Mouse (Mus musculus): ENCODE measurements around the gene Serpine1. TPM values are rescaled to one million over a fixed set of nuclear protein-coding genes. Genes with fewer than 3 reads are reported as not detected.
"Not testable (repeated sequence)": the region's sequence is repeated elsewhere in the genome, so short reads cannot be mapped to it uniquely, and the experiment has no call there.

Serpine1 gene
- total RNA-seq (2014; rRNA removed) (0.83 and 1.9 TPM in 2 replicates), polyA plus RNA-seq (2012; rRNA removed) (0.12 and 0.32 TPM in 2 replicates)

DNA sequence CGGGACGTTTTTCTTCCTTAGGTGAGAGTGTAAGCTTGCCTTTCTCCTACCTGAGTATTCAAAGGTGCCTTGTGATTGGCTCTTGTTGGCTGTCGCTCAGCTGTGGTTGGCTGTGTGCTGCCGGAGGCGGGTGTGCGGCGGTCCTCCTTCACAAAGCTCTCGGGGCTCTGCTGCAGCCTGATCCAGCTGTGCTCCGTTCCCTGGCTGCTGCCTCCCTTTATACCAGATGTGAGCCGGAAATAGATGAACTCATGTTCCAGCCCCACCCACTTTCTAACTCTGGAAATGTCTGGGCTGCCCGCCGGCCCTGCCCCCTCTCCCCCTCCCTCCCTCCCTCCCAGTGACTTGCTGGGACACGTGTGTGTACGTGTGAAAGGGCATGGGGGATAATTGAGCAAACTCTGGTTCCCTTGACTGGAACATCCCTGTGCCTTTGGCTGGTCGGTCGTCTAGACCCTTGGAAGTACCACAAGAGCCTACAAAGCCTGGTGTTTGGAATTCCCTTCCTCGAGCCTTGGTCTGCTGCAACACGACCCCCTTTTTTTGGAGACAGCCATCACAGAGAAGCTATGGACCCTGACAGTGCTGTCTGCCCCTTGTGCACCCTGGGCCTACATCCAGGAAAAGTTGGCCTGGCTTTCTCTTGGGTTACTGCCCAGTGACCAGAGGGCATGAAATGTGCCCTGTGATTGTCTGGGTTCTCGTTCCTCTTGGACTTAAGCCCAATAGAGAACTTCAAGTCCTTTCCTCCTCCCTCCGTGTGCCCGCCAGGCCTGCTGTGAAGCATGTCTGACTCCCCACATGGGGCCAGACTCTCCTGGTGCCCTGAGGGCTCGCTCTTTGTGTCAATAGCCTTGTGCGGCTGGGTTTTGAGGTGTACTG lies at the start of gene Serpine1:
TSS of gene Serpine1 (minus strand) at position 190 of the 882 bp plus-strand sequence.
- Histone ChIP-seq H3K27ac (replicated peaks; ENCODE audit: insufficient read depth, low read depth, low read length) (peak within 1 kb of the TSS; percentile 62), H3K4me3 (ENCODE audit: insufficient read depth, low read depth, low read length) (peak within 1 kb of the TSS; percentile 8), H3K9ac (ENCODE audit: low read depth, low read length) (peak within 1 kb of the TSS; percentile 46; the same call in 1 of the 2 replicates), H3K36me3 (ENCODE audit: control insufficient read depth, insufficient read depth, low read length) (no peaks in the 10 kb centered on the region), H3K79me2 (ENCODE audit: control insufficient read depth, insufficient read depth, low read length) (no peaks in the 10 kb centered on the region), H3K27me3 (ENCODE audit: control insufficient read depth, insufficient read depth, low read length) (no peaks in the 10 kb centered on the region), H3K4me1 (ENCODE audit: control insufficient read depth, insufficient read depth, low read length) (peaks cover 21% of the 10 kb centered on the region)
- peak; percentile 95 for DNase-seq (ENCODE audit: extremely low read depth, low read depth, low spot score)
- TF ChIP-seq POLR2A (IDR thresholded peaks at IDR 0.05; ENCODE audit: extremely low read depth, insufficient read depth, low read length) (peak; percentile 87), CTCF (IDR thresholded peaks at IDR 0.05; ENCODE audit: low read depth, low read length) (no peak)
- 3% methylated on average over 23 of the region's 23 CpGs for WGBS

DNA sequence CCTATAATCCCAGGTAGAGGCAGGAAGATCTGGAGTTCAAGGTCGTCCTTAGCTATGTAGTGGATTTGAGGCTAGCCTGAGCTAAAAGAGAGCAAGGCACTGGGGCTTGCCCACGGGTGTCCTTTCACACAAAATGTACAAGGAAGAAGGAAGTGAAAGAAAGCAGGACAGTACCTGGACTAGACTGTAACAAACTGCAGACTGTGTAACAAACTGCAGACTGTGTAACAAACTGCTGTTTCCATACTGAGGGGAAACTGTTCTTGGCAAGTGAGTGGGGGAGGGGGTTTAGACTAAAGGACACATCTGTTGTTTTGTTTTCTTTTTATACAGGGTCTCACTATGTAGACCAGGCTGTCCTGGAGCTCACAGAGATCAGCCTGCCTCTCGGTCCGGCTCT lies 49.2 kb upstream of the Serpine1 start:
- H3K36me3 ChIP-seq (ENCODE audit: control insufficient read depth, insufficient read depth, low read length) = no peaks in the 10 kb centered on the region
- H3K27me3 ChIP-seq (ENCODE audit: control insufficient read depth, insufficient read depth, low read length) = no peaks in the 10 kb centered on the region
- 78% methylated on average over 4 of the region's 4 CpGs for WGBS
- no peak for DNase-seq (ENCODE audit: extremely low read depth, low read depth, low spot score)
- H3K4me1 ChIP-seq (ENCODE audit: control insufficient read depth, insufficient read depth, low read length) = 0 out of 2 replicates have a peak, but pooled peaks cover 4% of the 10 kb centered on the region
- H3K9ac ChIP-seq (ENCODE audit: low read depth, low read length) = no peak overlapping the region
- H3K79me2 ChIP-seq (ENCODE audit: control insufficient read depth, insufficient read depth, low read length) = no peaks in the 10 kb centered on the region
- no peak overlapping the region for H3K4me3 ChIP-seq (ENCODE audit: insufficient read depth, low read depth, low read length)
- TF ChIP-seq CTCF (IDR thresholded peaks at IDR 0.05; ENCODE audit: low read depth, low read length) (no peak), POLR2A (IDR thresholded peaks at IDR 0.05; ENCODE audit: extremely low read depth, insufficient read depth, low read length) (no peak)
- no peak overlapping the region for H3K27ac ChIP-seq (replicated peaks; ENCODE audit: insufficient read depth, low read depth, low read length)

DNA sequence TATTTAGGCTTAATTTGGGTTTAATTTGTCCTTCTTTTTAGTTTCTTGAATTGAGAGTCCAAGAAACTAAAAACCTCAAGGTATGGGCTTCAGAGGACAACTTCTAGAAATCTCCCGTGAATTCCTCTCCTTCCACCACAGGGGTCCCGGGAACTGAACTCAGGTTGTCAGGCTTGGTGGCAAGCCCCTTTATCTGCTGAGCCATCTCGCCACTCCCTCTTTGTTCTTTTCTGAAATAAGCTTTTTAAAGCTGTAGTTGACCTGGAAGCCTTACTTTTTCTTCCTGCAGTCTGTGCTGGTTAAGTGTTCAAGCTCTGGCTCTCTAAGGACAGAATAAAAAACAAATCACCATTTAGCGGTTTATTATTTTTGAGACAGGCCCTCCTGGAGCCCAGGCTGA lies 46.8 kb upstream of the Serpine1 start:
- Histone ChIP-seq H3K9ac (ENCODE audit: low read depth, low read length) (no peak overlapping the region), H3K27me3 (ENCODE audit: control insufficient read depth, insufficient read depth, low read length) (no peaks in the 10 kb centered on the region), H3K79me2 (ENCODE audit: control insufficient read depth, insufficient read depth, low read length) (no peaks in the 10 kb centered on the region), H3K27ac (replicated peaks; ENCODE audit: insufficient read depth, low read depth, low read length) (no peak overlapping the region), H3K4me3 (ENCODE audit: insufficient read depth, low read depth, low read length) (no peak overlapping the region), H3K36me3 (ENCODE audit: control insufficient read depth, insufficient read depth, low read length) (no peaks in the 10 kb centered on the region), H3K4me1 (ENCODE audit: control insufficient read depth, insufficient read depth, low read length) (peaks cover 7% of the 10 kb centered on the region; the same call in 1 of the 2 replicates)
- TF ChIP-seq POLR2A (IDR thresholded peaks at IDR 0.05; ENCODE audit: extremely low read depth, insufficient read depth, low read length) = no peak
- TF ChIP-seq CTCF (IDR thresholded peaks at IDR 0.05; ENCODE audit: low read depth, low read length) = no peak
- 90% methylated on average over 4 of the region's 4 CpGs for WGBS
- DNase-seq (ENCODE audit: extremely low read depth, low read depth, low spot score) = no peak

DNA sequence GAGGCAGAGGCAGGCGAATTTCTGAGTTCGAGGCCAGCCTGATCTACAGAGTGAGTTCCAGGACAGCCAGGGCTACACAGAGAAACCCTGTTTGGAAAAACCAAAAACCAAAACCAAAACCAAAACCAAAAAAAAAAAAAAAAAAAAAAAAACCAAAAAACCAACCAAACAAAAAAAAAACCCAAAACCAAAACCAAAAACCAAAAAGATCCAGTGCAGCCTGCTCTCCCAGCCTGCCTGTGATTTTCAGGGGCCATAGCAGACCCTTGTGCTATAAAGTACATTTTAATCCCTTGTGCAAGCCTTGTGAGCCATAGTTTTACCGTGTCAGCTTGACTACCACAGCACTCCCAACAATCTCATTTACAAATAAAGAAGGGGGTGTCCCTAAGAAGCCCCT lies 45.9 kb upstream of the Serpine1 start:
- H3K36me3 ChIP-seq (ENCODE audit: control insufficient read depth, insufficient read depth, low read length); H3K4me1 ChIP-seq (ENCODE audit: control insufficient read depth, insufficient read depth, low read length); H3K79me2 ChIP-seq (ENCODE audit: control insufficient read depth, insufficient read depth, low read length); H3K9ac ChIP-seq (ENCODE audit: low read depth, low read length); DNase-seq (ENCODE audit: extremely low read depth, low read depth, low spot score); H3K27me3 ChIP-seq (ENCODE audit: control insufficient read depth, insufficient read depth, low read length); H3K4me3 ChIP-seq (ENCODE audit: insufficient read depth, low read depth, low read length); H3K27ac ChIP-seq (replicated peaks; ENCODE audit: insufficient read depth, low read depth, low read length): not testable (repeated sequence)
- WGBS = 93% methylated on average over 3 of the region's 3 CpGs

DNA sequence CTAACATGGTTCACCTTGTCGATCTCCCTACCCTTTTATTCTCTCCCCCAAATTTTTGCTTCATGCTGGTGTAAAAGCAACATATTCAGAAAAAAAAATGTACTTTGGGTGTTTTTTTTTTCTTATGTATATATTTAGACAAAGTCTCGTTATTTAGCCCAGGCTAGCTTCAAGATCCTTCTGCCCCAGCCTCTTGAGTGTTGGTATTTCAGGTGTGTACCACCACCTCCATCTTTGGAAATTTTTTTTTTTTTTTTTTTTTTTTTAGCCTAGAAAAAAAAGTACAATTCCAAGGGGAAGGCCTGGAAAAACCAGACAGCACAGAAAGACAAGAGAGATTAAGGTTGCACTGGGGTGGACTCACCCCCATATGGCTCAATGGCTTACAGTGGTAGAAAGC lies 44.9 kb upstream of the Serpine1 start:
- no peak for DNase-seq (ENCODE audit: extremely low read depth, low read depth, low spot score)
- no peak overlapping the region for H3K9ac ChIP-seq (ENCODE audit: low read depth, low read length)

More for the DNA sequence above, 44.9 kb upstream of the Serpine1 start:
- Histone ChIP-seq H3K27me3 (ENCODE audit: control insufficient read depth, insufficient read depth, low read length) (no peaks in the 10 kb centered on the region), H3K79me2 (ENCODE audit: control insufficient read depth, insufficient read depth, low read length) (no peaks in the 10 kb centered on the region), H3K4me1 (ENCODE audit: control insufficient read depth, insufficient read depth, low read length) (peaks cover 7% of the 10 kb centered on the region; the same call in 1 of the 2 replicates), H3K27ac (replicated peaks; ENCODE audit: insufficient read depth, low read depth, low read length) (no peak overlapping the region), H3K36me3 (ENCODE audit: control insufficient read depth, insufficient read depth, low read length) (peaks cover 2% of the 10 kb centered on the region; the same call in 1 of the 2 replicates), H3K4me3 (ENCODE audit: insufficient read depth, low read depth, low read length) (no peak overlapping the region)
- WGBS = 94% methylated on average over 2 of the region's 2 CpGs
- TF ChIP-seq POLR2A (IDR thresholded peaks at IDR 0.05; ENCODE audit: extremely low read depth, insufficient read depth, low read length) (no peak), CTCF (IDR thresholded peaks at IDR 0.05; ENCODE audit: low read depth, low read length) (no peak)
